Mouse (Mus musculus) hindbrain, embryonic 12.5 days (tissue): ENCODE measurements around the gene Gpatch2l. TPM values are rescaled to one million over a fixed set of nuclear protein-coding genes. Genes with fewer than 3 reads are reported as not detected.

ENCODE experiments used
- ATAC-seq: fragments of 200-750 bp; cut with Nextera tagmentation; 2 replicates; pipeline ENCODE4 v1.8.0; 2017; ENCODE audit warnings: moderate TSS enrichment; ENCODE audit not compliant: low FRiP score
- H3K27ac ChIP-seq: fragments of 300-500 bp; sonication (generic); 2 replicates; pipeline ENCODE4 v1.5.1; 2016; ENCODE audit warnings: mild to moderate bottlenecking
- H3K27me3 ChIP-seq: fragments of 300-500 bp; sonication (generic); 2 replicates; pipeline ENCODE4 v1.6.1; 2016; ENCODE audit warnings: mild to moderate bottlenecking
- H3K36me3 ChIP-seq: fragments of 300-500 bp; sonication (generic); 2 replicates; pipeline ENCODE4 v1.6.1; 2016; ENCODE audit warnings: mild to moderate bottlenecking
- H3K4me1 ChIP-seq: fragments of 300-500 bp; sonication (generic); 2 replicates; pipeline ENCODE4 v1.6.1; 2016
- H3K4me2 ChIP-seq: fragments of 300-500 bp; sonication (generic); replicated peaks from 2 replicates; pipeline ENCODE4 v1.6.1; 2016; ENCODE audit warnings: mild to moderate bottlenecking
- H3K4me3 ChIP-seq: fragments of 300-500 bp; sonication (generic); 2 replicates; pipeline ENCODE4 v1.5.1; 2016; ENCODE audit warnings: mild to moderate bottlenecking
- H3K9ac ChIP-seq: fragments of 300-500 bp; sonication (generic); 2 replicates; pipeline ENCODE4 v1.6.1; 2016; ENCODE audit warnings: mild to moderate bottlenecking, moderate library complexity
- H3K9me3 ChIP-seq: fragments of 300-500 bp; sonication (generic); replicated peaks from 2 replicates; pipeline ENCODE4 v1.6.1; 2016; ENCODE audit warnings: mild to moderate bottlenecking
- WGBS: fragments of 180-500 bp; shearing (Covaris S2); methylation state at CpG from one replicate; pipeline ENCODE4 v1.1.7; 2016; 5-methylcytosine and 5-hydroxymethylcytosine counted together
- polyA plus RNA-seq: library from polyadenylated mRNA; unstranded; fragments of >200 nt; fragmentation: Nextera tagmentation; extraction: Ambion mirVana; gene quantifications from 2 replicates; pipeline ENCODE4 v1.2.1, GENCODE M21; 2016

The Gpatch2l gene
- 23.5 and 24.6 TPM in 2 replicates for polyA plus RNA-seq

DNA sequence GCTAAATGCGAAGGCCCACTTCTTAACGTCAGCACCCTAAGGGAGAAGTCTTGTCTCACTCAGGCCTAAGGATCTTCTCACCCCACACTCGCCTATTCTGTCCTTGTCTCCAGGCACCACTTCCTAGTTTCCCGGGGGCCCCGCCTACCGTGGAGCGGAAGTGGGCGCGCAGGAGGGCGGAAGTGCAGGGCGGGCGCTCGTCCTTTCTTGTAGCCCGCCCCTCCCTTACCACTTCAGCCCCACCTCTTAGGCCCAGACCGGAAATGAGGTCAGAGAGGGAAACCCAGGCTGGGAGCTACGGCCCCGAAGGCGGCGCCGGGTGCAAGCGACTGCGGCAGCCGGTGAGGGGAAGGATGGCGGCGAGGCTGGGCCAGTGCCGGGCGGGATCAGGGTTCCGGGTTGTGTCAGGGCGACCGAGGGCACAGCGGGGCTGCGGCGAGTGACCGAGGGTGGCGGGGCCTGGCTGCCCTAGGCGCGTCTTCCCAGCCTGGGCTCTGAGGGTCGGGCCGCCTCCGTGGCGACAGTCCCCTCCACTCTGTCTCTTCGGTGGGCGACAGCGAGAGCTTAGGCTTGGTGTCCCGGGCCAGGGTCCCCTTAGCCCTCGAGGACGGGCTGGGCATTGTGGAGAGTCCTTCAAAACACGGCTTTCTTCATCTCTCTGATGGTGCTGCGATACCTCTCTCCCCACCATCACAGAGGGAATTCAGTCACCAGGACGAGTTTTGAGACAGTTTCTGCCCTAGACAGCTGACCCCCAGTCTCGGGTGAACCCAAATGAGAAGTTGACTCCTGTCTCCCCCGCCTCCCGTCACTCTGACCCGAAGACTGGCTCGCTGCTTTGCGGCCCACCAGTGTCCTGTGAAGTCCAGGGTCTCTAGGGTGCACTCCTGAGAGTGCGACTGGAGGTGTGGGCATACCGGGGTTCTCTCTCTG, at the start of gene Gpatch2l:
Gpatch2l (plus strand) TSS at position 255 of the 933 bp plus-strand sequence.
- peak within 1 kb of the TSS; percentile 59 for H3K4me3 ChIP-seq
- peak within 1 kb of the TSS; percentile 78 for H3K9ac ChIP-seq
- H3K9me3 ChIP-seq = no peaks in the 10 kb centered on the region
- under 1% methylated on average over 49 of the region's 58 CpGs for WGBS
- peak within 1 kb of the TSS; percentile 66 for H3K27ac ChIP-seq
- peak; percentile 98 for ATAC-seq
- peak within 1 kb of the TSS; percentile 88 for H3K4me2 ChIP-seq
- H3K27me3 ChIP-seq = no peaks in the 10 kb centered on the region
- peaks cover 22% of the 10 kb centered on the region for H3K36me3 ChIP-seq
- H3K4me1 ChIP-seq = peaks cover 37% of the 10 kb centered on the region

DNA sequence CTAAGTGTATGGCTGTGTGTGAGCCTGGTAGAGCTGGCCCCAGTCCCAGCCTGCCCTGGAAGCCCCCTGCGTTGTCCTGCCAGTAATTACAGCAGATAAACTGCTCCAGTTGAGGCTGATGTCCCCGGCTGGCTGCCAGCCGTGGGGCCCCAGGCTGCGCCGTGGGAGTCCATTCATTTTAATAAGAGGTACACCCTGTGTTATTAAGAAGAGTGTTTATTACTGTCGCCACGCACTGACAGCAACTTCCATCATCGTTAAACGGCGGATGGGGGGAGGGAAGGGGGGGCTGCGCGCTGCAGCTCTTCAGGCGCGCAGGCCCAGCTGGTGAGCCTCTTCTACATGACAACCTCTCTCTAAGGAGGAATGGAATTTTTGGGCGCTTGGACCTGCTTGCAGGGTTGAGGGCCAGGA, 49.6 kb upstream of the Gpatch2l start:
- 40% methylated on average over 15 of the region's 15 CpGs for WGBS
- ATAC-seq = peak; percentile 80

GRCm38 (mm10) chr12:86196944-86197343, 44.7 kb upstream of the Gpatch2l start:
- no peak for ATAC-seq
- Histone ChIP-seq H3K4me2 (no peak overlapping the region), H3K4me3 (no peak overlapping the region), H3K27ac (no peak overlapping the region), H3K36me3 (no peaks in the 10 kb centered on the region), H3K27me3 (no peaks in the 10 kb centered on the region), H3K9ac (no peak overlapping the region), H3K4me1 (peaks cover 7% of the 10 kb centered on the region), H3K9me3 (no peaks in the 10 kb centered on the region)
- 93% methylated on average over 7 of the region's 7 CpGs for WGBS

More for the DNA sequence above, 49.6 kb upstream of the Gpatch2l start:
- no peak overlapping the region for H3K9ac ChIP-seq
- peaks cover 19% of the 10 kb centered on the region for H3K4me1 ChIP-seq
- peaks cover 3% of the 10 kb centered on the region; the same call in 1 of the 2 replicates for H3K27me3 ChIP-seq
- H3K4me3 ChIP-seq = no peak overlapping the region
- H3K9me3 ChIP-seq = no peaks in the 10 kb centered on the region
- H3K27ac ChIP-seq = no peak overlapping the region
- no peaks in the 10 kb centered on the region for H3K36me3 ChIP-seq
- no peak overlapping the region for H3K4me2 ChIP-seq

GRCm38 (mm10) chr12:86203443-86204057, 38.1 kb upstream of the Gpatch2l start:
- H3K27me3 ChIP-seq = peaks cover 2% of the 10 kb centered on the region
- H3K9ac ChIP-seq = no peak overlapping the region
- H3K36me3 ChIP-seq = no peaks in the 10 kb centered on the region
- 0 out of 2 replicates have a peak, but pooled peaks cover 3% of the 10 kb centered on the region for H3K4me1 ChIP-seq
- no peaks in the 10 kb centered on the region for H3K9me3 ChIP-seq
- H3K4me2 ChIP-seq = no peak overlapping the region
- WGBS = 60% methylated on average over 8 of the region's 8 CpGs
- ATAC-seq = no peak
- H3K4me3 ChIP-seq = no peak overlapping the region
- no peak overlapping the region for H3K27ac ChIP-seq

DNA sequence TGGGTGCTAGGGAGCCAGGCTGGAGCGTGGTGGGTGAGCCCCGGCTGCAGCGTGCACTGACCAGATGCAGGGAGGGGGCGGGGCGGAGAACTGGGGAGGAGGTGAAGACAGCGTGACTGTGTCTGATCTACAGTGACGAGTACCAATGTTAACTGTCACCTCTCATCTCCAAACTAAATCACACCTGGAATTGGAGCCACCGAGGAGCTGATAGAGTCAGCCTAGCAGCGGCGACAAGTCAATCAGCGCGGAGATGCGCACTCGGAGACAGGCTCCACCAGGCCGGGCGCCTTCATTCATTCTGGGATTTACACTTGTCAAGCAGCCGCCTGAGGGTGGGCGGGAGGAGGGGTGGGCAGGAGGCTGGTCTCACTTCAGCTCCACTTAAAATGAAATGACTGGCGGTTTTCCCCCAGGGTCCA, 30.5 kb upstream of the Gpatch2l start:
- H3K27me3 ChIP-seq = peaks cover 70% of the 10 kb centered on the region
- no peak overlapping the region for H3K4me3 ChIP-seq
- peak overlapping the region; percentile 10; the same call in 1 of the 2 replicates for H3K9ac ChIP-seq
- H3K27ac ChIP-seq = no peak overlapping the region
- no peaks in the 10 kb centered on the region for H3K9me3 ChIP-seq
- ATAC-seq = peak; percentile 47
- 2% methylated on average over 19 of the region's 19 CpGs for WGBS
- H3K36me3 ChIP-seq = no peaks in the 10 kb centered on the region
- peak overlapping the region; percentile 42 for H3K4me2 ChIP-seq
- peaks cover 19% of the 10 kb centered on the region for H3K4me1 ChIP-seq

GRCm38 (mm10) chr12:86212693-86213470, 28.8 kb upstream of the Gpatch2l start:
- Histone ChIP-seq H3K27ac (no peak overlapping the region), H3K9me3 (no peaks in the 10 kb centered on the region), H3K4me3 (no peak overlapping the region), H3K36me3 (no peaks in the 10 kb centered on the region), H3K27me3 (peaks cover 74% of the 10 kb centered on the region), H3K4me2 (no peak overlapping the region), H3K4me1 (peaks cover 30% of the 10 kb centered on the region), H3K9ac (no peak overlapping the region)
- WGBS = 34% methylated on average over 15 of the region's 15 CpGs
- no peak for ATAC-seq

- Histone ChIP-seq H3K27ac (no peak overlapping the region), H3K4me3 (no peak overlapping the region), H3K9me3 (no peaks in the 10 kb centered on the region), H3K4me2 (peak overlapping the region; percentile 30), H3K9ac (no peak overlapping the region), H3K4me1 (peaks cover 30% of the 10 kb centered on the region), H3K27me3 (peaks cover 72% of the 10 kb centered on the region), H3K36me3 (no peaks in the 10 kb centered on the region)
- 10% methylated on average over 24 of the region's 24 CpGs for WGBS
- ATAC-seq = no peak
Observed at GRCm38 (mm10) chr12:86214201-86214600, 27.5 kb upstream of the Gpatch2l start.

DNA sequence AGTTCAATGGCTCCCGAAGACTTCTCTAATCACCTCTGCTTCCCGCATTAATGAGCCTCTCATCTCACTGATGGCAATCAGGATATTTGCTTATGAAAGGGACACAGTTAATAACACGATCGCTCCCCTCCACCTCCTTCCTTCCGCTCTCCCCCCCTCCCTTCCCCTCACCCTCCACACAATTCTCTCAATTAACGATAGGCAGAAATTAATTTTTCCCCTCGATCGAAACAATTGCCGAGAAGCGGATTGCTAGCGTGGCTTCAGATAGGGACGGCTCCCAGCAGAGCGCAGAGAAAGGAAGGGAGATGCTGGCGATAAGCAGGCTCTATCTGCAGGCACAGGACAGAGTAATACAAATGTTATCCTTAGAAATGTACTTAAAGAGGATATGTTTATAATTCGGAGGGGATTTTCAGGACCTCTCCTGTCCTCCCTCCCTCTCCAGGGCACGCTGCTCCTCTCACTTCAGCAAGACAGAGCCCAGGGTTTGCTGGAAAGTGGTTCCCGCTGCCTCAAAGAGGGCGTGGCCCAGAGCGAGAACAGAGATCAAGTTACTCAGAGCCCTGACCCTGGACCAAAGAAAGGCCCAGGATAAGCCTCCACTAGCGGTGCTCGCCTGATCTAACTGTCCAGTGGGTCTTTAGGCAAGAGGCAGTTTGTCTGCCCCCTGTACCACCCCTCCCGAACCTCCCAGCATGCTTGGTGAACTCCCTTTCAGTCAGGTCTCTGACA, 24.8 kb upstream of the Gpatch2l start:
- H3K4me2 ChIP-seq = peak overlapping the region; percentile 51
- peaks cover 64% of the 10 kb centered on the region for H3K27me3 ChIP-seq
- H3K27ac ChIP-seq = peak overlapping the region; percentile 5; the same call in 1 of the 2 replicates
- WGBS = 1% methylated on average over 22 of the region's 22 CpGs
- ATAC-seq = 0 out of 2 replicates have a peak, but pooled peaks have one; percentile 27
- H3K36me3 ChIP-seq = no peaks in the 10 kb centered on the region
- peak overlapping the region; percentile 28 for H3K4me3 ChIP-seq
- H3K9me3 ChIP-seq = no peaks in the 10 kb centered on the region
- peaks cover 36% of the 10 kb centered on the region for H3K4me1 ChIP-seq
- peak overlapping the region; percentile 43; the same call in 1 of the 2 replicates for H3K9ac ChIP-seq

DNA sequence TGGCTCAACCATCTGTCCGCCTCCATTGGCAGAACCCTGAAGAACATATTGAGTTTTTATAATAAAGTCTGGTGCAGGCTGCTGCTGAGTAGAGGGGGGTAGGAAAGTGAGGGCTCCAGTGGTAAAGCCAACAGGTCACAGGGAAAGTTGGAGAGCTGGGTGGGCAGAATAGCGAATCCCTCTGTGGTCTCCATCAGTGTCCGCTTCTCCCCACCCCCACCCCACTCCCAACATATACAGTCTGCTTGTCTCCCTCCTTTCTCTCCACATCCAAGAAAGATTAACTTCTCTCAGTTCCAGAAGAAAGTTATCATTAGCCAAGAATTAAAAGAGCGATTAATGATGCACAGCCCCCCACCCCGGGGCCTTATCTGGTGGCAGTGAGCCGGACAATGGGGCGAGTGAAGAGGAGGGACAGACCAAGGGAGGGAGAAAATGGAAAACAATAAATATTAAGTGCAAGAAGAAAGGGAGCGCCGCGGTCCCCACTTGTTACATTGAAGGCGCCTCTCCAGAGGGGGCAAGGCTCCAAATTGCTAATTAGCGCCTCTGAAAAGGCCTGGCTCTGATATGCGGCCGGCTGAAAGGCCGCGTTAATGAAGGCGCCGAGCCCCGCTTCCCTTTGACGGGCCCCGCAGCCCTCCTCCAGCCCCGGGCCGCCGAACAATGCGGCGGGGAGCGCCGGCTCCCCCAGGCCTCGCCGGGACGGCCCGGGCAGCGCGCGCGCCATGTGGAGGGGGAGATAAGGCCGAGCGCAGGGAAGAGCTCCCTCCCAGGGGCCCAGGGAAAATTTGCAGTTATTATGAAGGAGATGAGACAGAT, 21.2 kb upstream of the Gpatch2l start:
- peak; percentile 78 for ATAC-seq

GRCm38 (mm10) chr12:86221074-86221703, 20.5 kb upstream of the Gpatch2l start:
- ATAC-seq = no peak
- 43% methylated on average over 16 of the region's 16 CpGs for WGBS
- Histone ChIP-seq H3K27me3 (peaks cover 26% of the 10 kb centered on the region), H3K9me3 (no peaks in the 10 kb centered on the region), H3K4me2 (peak overlapping the region; percentile 68), H3K36me3 (no peaks in the 10 kb centered on the region), H3K27ac (no peak overlapping the region), H3K4me3 (peak overlapping the region; percentile 32), H3K9ac (peak overlapping the region; percentile 59; the same call in 1 of the 2 replicates), H3K4me1 (peaks cover 24% of the 10 kb centered on the region)

More for the DNA sequence above, 21.2 kb upstream of the Gpatch2l start:
- H3K4me3 ChIP-seq = peak overlapping the region; percentile 32
- no peak overlapping the region for H3K27ac ChIP-seq
- WGBS = 5% methylated on average over 38 of the region's 38 CpGs
- H3K27me3 ChIP-seq = peaks cover 32% of the 10 kb centered on the region
- no peaks in the 10 kb centered on the region for H3K9me3 ChIP-seq
- peak overlapping the region; percentile 59 for H3K9ac ChIP-seq
- peak overlapping the region; percentile 68 for H3K4me2 ChIP-seq
- no peaks in the 10 kb centered on the region for H3K36me3 ChIP-seq
- peaks cover 27% of the 10 kb centered on the region for H3K4me1 ChIP-seq
